Mouse (Mus musculus): ENCODE measurements around the gene 3110018I06Rik. TPM values are rescaled to one million over a fixed set of nuclear protein-coding genes. Genes with fewer than 3 reads are reported as not detected.
A peak's percentile ranks its signal among the peaks of the same experiment; 100 is the strongest.

3110018I06Rik gene
- polyA plus RNA-seq (2012; rRNA removed): not detected in 2 replicates

DNA sequence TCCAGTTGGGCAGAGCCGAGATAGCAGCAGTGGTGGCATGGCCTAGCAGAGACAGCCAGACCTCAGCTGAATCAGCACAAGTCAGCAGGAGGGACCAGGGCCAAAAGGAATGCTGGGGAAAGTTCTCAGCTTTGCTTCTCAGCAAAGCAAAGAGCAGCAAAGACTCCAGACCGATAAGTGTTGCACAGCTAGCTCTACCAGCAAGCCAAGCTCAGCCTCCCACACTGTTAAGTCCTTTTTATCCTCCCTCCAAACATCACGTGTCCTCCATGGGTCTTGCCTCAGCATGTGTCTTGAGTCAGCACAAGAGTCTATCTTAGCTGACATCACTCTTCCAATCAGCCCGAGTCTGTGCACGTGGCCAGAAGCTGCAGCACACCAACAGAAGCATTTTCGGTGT lies at the start of gene 3110018I06Rik:
TSS of gene 3110018I06Rik (plus strand) at position 262 of the 400 bp plus-strand sequence.
- TF ChIP-seq POLR2A (IDR thresholded peaks at IDR 0.05; ENCODE audit: borderline replicate concordance, extremely low read depth, insufficient read depth, insufficient read length, poor library complexity, severe bottlenecking): no peak
- no peak for TF ChIP-seq CTCF (IDR thresholded peaks at IDR 0.05; ENCODE audit: borderline replicate concordance, extremely low read depth, insufficient read depth, insufficient read length)

DNA sequence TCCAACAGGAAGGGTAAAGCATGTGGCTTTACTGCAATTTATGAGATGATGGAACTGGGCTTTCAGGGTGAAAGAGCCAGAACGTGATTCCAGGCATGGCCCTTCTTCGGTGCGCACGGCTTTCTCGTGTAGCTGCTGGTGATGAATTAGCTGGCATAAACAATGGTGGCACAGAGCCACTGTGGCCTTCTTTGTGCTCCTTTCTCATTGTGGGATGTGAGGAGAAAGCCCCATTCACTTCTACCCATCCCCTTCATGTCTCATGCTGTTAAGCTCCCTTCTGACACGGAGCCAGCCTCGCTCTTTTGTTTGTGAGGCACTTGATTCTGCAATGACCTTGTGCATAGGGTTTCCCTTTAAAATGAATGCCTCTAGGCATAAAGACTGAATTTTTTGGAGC lies 43.8 kb upstream of the 3110018I06Rik start:
- DNase-seq (ENCODE audit: low read depth): peak; percentile 55
- TF ChIP-seq POLR2A (IDR thresholded peaks at IDR 0.05; ENCODE audit: borderline replicate concordance, extremely low read depth, insufficient read depth, insufficient read length, poor library complexity, severe bottlenecking) (no peak), CTCF (IDR thresholded peaks at IDR 0.05; ENCODE audit: borderline replicate concordance, extremely low read depth, insufficient read depth, insufficient read length) (no peak)

More for the DNA sequence above, at the start of gene 3110018I06Rik:
- DNase-seq (ENCODE audit: low read depth): no peak

- no peak for DNase-seq (ENCODE audit: low read depth)
- no peak for TF ChIP-seq POLR2A (IDR thresholded peaks at IDR 0.05; ENCODE audit: borderline replicate concordance, extremely low read depth, insufficient read depth, insufficient read length, poor library complexity, severe bottlenecking)
- TF ChIP-seq CTCF (IDR thresholded peaks at IDR 0.05; ENCODE audit: borderline replicate concordance, extremely low read depth, insufficient read depth, insufficient read length): no peak
Measured at GRCm38 (mm10) chr12:107457835-107458234, 30.6 kb upstream of the 3110018I06Rik start.

DNA sequence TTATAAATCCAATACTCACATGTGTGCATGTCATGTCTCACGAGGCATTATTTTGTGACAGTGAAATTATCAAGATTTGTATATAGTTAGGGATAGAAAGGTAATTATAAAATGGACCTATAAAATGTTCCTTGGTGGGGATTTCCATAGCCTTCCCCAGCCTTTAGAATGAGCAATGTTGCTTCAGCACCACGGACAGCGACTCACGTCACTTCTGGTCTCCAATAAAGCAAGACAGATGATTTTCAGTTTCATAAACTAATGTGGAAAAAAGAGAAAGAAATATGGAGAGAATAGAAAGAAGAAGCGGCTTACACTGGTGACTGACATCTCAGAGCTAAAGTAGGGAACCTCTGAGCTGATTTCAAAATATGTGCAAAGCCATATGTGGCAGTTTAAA lies 23.7 kb upstream of the 3110018I06Rik start:
- peak; percentile 49 for DNase-seq (ENCODE audit: low read depth)
- TF ChIP-seq POLR2A (IDR thresholded peaks at IDR 0.05; ENCODE audit: borderline replicate concordance, extremely low read depth, insufficient read depth, insufficient read length, poor library complexity, severe bottlenecking) (no peak), CTCF (IDR thresholded peaks at IDR 0.05; ENCODE audit: borderline replicate concordance, extremely low read depth, insufficient read depth, insufficient read length) (no peak)

DNA sequence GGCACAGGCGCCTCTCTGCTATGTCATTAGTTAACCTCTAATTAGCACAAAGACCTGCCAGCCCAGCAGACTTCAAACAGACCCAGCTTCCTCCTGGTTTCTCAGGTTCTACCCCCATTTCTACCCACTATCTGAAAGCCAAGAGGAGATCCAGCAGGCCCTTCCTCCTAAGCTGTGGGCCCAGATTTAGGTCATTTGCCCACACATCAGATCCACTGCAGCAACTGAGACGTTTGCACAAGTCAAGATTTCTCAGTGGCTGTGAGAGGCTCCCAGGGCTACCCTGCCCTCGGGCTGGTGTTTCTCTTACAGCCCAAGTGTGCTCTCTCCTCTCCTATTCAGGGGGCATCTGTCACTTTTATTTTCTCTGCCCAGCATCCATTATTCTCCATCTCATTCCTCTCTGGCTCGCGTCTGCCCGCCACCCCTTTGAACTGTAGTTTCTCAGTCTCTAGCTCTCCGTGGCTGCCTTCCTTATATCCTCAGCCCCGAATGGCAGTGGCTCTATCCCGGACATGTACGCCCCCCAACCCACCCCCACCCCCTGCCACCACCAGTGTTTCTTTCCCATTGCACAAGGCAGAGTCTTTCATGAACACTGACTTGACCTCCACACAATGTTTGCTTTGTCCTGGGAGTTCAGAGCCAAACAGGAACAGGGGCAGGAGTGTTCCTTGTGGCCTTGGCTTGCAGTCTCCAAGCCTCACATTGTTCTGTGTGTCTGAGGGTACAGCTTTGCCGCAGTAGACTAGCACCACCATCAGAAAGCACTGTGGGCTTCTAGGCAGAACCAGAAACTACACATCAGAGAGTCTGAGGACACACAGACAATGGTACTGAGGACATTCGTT lies 11.8 kb upstream of the 3110018I06Rik start:
- TF ChIP-seq POLR2A (IDR thresholded peaks at IDR 0.05; ENCODE audit: borderline replicate concordance, extremely low read depth, insufficient read depth, insufficient read length, poor library complexity, severe bottlenecking): no peak
- no peak for TF ChIP-seq CTCF (IDR thresholded peaks at IDR 0.05; ENCODE audit: borderline replicate concordance, extremely low read depth, insufficient read depth, insufficient read length)
- DNase-seq (ENCODE audit: low read depth): peak; percentile 61

DNA sequence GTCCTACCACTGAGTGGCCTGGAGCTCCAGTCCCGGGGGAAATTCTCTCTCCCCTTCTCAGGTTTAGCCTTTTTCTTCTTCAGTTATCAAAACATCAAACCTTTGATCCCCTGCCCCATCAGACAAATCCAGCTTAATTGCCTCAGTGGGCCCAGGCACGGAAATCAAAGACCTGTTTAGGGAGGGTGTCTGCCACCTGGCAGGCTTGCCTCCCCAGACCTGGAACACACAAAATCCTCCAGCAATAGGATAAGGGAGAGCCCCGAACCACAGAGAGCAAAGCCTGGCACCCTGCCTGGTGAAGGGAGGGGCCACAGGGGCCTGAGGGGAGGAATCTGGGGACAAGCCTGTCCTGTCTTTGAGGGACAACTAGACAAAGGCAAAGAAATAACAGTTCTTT lies 9.1 kb upstream of the 3110018I06Rik start:
- no peak for TF ChIP-seq POLR2A (IDR thresholded peaks at IDR 0.05; ENCODE audit: borderline replicate concordance, extremely low read depth, insufficient read depth, insufficient read length, poor library complexity, severe bottlenecking)
- TF ChIP-seq CTCF (IDR thresholded peaks at IDR 0.05; ENCODE audit: borderline replicate concordance, extremely low read depth, insufficient read depth, insufficient read length): no peak
- peak; percentile 59 for DNase-seq (ENCODE audit: low read depth)

GRCm38 (mm10) chr12:107483031-107483430 lies 5.4 kb upstream of the 3110018I06Rik start:
- no peak for DNase-seq (ENCODE audit: low read depth)
- no peak for TF ChIP-seq CTCF (IDR thresholded peaks at IDR 0.05; ENCODE audit: borderline replicate concordance, extremely low read depth, insufficient read depth, insufficient read length)
- TF ChIP-seq POLR2A (IDR thresholded peaks at IDR 0.05; ENCODE audit: borderline replicate concordance, extremely low read depth, insufficient read depth, insufficient read length, poor library complexity, severe bottlenecking): no peak

DNA sequence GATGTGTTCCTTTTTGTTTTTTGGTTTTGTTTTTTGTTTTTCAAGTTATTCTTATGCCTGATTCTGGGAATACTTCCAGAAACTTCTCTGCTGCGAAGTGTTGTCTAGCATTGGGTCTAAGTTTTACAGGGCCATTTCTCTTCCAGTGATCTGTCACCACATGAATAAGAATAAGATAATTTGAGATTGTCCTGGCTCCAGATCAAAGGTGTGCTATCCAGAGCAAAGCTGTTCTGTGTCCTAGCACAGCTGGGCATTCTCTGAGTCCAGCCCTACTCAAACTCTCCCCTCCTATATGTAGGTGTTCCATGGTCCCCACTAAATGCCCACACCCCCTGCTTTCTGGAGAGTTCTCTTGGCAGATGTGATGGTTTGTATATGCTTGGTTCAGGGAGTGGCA lies 2.9 kb downstream of the 3110018I06Rik start:
- no peak for DNase-seq (ENCODE audit: low read depth)
- no peak for TF ChIP-seq POLR2A (IDR thresholded peaks at IDR 0.05; ENCODE audit: borderline replicate concordance, extremely low read depth, insufficient read depth, insufficient read length, poor library complexity, severe bottlenecking)
- no peak for TF ChIP-seq CTCF (IDR thresholded peaks at IDR 0.05; ENCODE audit: borderline replicate concordance, extremely low read depth, insufficient read depth, insufficient read length)

DNA sequence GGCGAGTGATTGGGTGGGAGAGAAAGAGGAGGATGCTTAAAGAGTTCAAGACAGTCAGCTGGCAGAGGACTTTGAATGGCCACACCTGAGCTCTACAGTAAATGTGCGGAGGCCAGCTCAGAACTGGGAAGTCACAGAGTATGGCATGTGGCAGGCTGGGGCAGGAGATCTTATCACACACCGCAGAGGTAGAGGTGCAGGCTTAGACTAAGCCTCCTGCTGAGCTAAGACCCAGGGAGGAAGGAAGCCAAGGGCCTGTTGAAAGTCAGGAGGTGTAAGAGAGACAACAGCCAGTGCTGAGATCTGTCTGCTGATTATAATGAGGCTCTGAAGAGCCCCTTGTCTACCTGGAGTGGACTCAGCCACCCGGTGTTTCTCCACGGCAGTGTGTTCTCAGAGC lies 8.5 kb downstream of the 3110018I06Rik start:
- TF ChIP-seq CTCF (IDR thresholded peaks at IDR 0.05; ENCODE audit: borderline replicate concordance, extremely low read depth, insufficient read depth, insufficient read length) (no peak), POLR2A (IDR thresholded peaks at IDR 0.05; ENCODE audit: borderline replicate concordance, extremely low read depth, insufficient read depth, insufficient read length, poor library complexity, severe bottlenecking) (no peak)
- DNase-seq (ENCODE audit: low read depth): no peak

- TF ChIP-seq POLR2A (IDR thresholded peaks at IDR 0.05; ENCODE audit: borderline replicate concordance, extremely low read depth, insufficient read depth, insufficient read length, poor library complexity, severe bottlenecking) (no peak), CTCF (IDR thresholded peaks at IDR 0.05; ENCODE audit: borderline replicate concordance, extremely low read depth, insufficient read depth, insufficient read length) (no peak)
Measured at GRCm38 (mm10) chr12:107509661-107510237, 21.3 kb downstream of the 3110018I06Rik start.

DNA sequence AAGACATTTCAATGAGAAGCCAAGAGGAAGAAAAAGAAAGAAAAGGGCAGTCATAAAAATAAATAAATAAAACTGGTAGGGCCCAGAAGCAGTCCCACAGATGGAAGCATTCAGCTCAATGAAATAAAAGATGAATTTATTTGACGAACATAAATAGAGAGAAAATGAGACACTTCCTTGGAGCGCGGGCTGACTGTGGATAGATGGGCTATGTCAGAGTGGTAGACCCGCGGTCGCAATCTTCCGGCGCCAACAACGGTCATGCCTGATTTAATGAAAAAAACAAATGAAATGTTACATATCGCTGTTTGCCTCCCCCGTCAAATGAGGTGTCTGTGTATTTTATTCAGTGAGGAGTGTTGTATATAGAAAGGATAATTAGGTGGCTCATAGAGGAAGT lies 22.7 kb downstream of the 3110018I06Rik start:
- TF ChIP-seq CTCF (IDR thresholded peaks at IDR 0.05; ENCODE audit: borderline replicate concordance, extremely low read depth, insufficient read depth, insufficient read length) (no peak), POLR2A (IDR thresholded peaks at IDR 0.05; ENCODE audit: borderline replicate concordance, extremely low read depth, insufficient read depth, insufficient read length, poor library complexity, severe bottlenecking) (no peak)
- peak; percentile 16 for DNase-seq (ENCODE audit: low read depth)

More at GRCm38 (mm10) chr12:107509661-107510237, 21.3 kb downstream of the 3110018I06Rik start:
- DNase-seq (ENCODE audit: low read depth): no peak

Measured in brain, embryonic 14.5 days (tissue).